Mouse (Mus musculus): Measurements from ENCODE around the gene Ces1g.

The Ces1g gene

GRCm38 (mm10) chr8:93337207-93337606, at the start of gene Ces1g:
TSS of gene Ces1g (minus strand) at chr8:93337308.
- no peak for DNase-seq (ENCODE audit: low read depth)

GRCm38 (mm10) chr8:93379625-93380024, 42.5 kb upstream of the Ces1g start, which contains the start of gene Ces1h:
TSS of gene Ces1h (minus strand) at chr8:93379725.
- DNase-seq (ENCODE audit: low read depth): no peak

GRCm38 (mm10) chr8:93369481-93369880, 32.4 kb upstream of the Ces1g start:
- no peak for DNase-seq (ENCODE audit: low read depth)

- no peak for DNase-seq (ENCODE audit: low read depth)
These were observed 23.0 kb upstream of the Ces1g start for GRCm38 (mm10) chr8:93360113-93360512.

- no peak for DNase-seq (ENCODE audit: low read depth)
These were observed 2.4 kb upstream of the Ces1g start for GRCm38 (mm10) chr8:93339531-93339930.

- DNase-seq (ENCODE audit: low read depth): no peak
These were observed 4.4 kb downstream of the Ces1g start for GRCm38 (mm10) chr8:93332703-93333102.

- no peak for DNase-seq (ENCODE audit: low read depth)
These were observed 6.0 kb downstream of the Ces1g start for GRCm38 (mm10) chr8:93331151-93331550.

- no peak for DNase-seq (ENCODE audit: low read depth)
These were observed 12.0 kb downstream of the Ces1g start for GRCm38 (mm10) chr8:93325123-93325522.

GRCm38 (mm10) chr8:93317031-93317430, 20.1 kb downstream of the Ces1g start:
- DNase-seq (ENCODE audit: low read depth): no peak

GRCm38 (mm10) chr8:93315557-93315956, 21.6 kb downstream of the Ces1g start:
- DNase-seq (ENCODE audit: low read depth): no peak

- no peak for DNase-seq (ENCODE audit: low read depth)
These were observed 53.2 kb downstream of the Ces1g start for GRCm38 (mm10) chr8:93283896-93284295.

- no peak for DNase-seq (ENCODE audit: low read depth)
These were observed 54.8 kb downstream of the Ces1g start for GRCm38 (mm10) chr8:93282349-93282748.

GRCm38 (mm10) chr8:93279556-93279955, 57.6 kb downstream of the Ces1g start, which contains the start of gene Ces1f:
TSS of gene Ces1f (minus strand) at chr8:93279747.
- DNase-seq (ENCODE audit: low read depth): no peak

- no peak for DNase-seq (ENCODE audit: low read depth)
These were observed 58.8 kb downstream of the Ces1g start for GRCm38 (mm10) chr8:93278176-93278805.

GRCm38 (mm10) chr8:93274609-93275008, 62.5 kb downstream of the Ces1g start:
- DNase-seq (ENCODE audit: low read depth): no peak

- DNase-seq (ENCODE audit: low read depth): no peak
These were observed 63.8 kb downstream of the Ces1g start for GRCm38 (mm10) chr8:93273321-93273720.

- DNase-seq (ENCODE audit: low read depth): no peak
These were observed 64.4 kb downstream of the Ces1g start for GRCm38 (mm10) chr8:93272686-93273085.

- DNase-seq (ENCODE audit: low read depth): no peak
These were observed 75.7 kb downstream of the Ces1g start for GRCm38 (mm10) chr8:93261436-93261835.

GRCm38 (mm10) chr8:93252400-93252925, 84.6 kb downstream of the Ces1g start:
- no peak for DNase-seq (ENCODE audit: low read depth)
